In the genomic region with DNA sequence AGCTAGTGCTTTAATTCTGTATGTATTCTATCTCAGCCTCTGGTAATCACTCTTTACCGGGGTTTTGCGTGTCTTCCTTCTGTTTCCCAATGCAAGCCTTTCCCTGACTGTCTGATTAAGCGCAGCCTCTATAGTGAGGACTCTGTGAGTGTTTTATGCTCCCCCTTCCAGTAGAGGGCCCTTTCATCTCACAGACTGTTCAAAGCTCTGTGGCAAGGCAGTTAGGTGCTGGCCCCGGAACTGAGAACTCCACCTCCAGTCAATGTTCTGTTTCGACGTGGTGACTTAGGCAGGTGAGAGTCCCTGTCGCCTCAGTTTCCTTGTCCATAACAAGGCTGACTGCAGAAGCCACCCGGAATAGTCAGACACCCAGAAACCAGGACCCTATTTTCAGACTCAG, we compare ENCODE assay signal across 9 mouse cellular contexts.
DNase-seq lines count a peak whose midpoint lies in the region; ATAC-seq and TF ChIP-seq lines count a peak whose summit lies in the region.
"Had no signal": no experiment of that assay in that cellular context is flagged by ENCODE, and none has a peak within 500 bp of the region (broad histone marks: within the 10 kb centered on the region; RNA-seq: fewer than 3 reads in every experiment).

No protein-coding gene starts in this region.

- no peak for ATAC-seq in lung, postnatal 0 days

- no peak for TF ChIP-seq POLR2A in heart, adult 2 months (IDR thresholded peaks at IDR 0.05; ENCODE audit: insufficient read depth, low read depth, low read length)
- no peak for TF ChIP-seq POLR2A in kidney, adult 2 months (IDR thresholded peaks at IDR 0.05; ENCODE audit: low read depth, low read length)

- no peak for TF ChIP-seq EP300 in heart, adult 2 months (IDR thresholded peaks at IDR 0.05; ENCODE audit: insufficient read depth, low read depth, low read length)
- TF ChIP-seq EP300 in lung, postnatal 0 days (IDR thresholded peaks at IDR 0.05) = no peak

- H3K9me3 ChIP-seq in lung, postnatal 0 days (ENCODE audit: low read length) = no peaks in the 10 kb centered on the region
- H3K9me3 ChIP-seq: heart, embryonic 15.5 days had no signal

- intact Hi-C loops in heart, adult 2 months (cut with DNase I) = loop anchor here (1.0 to 5.0 kb wide), 2 partner anchors 19 to 40 kb away; no protein-coding TSS in a partner anchor

- TF ChIP-seq CTCF in heart, adult 2 months (IDR thresholded peaks at IDR 0.05) = no peak
- peak; percentile 46 for TF ChIP-seq CTCF in lung, postnatal 0 days (IDR thresholded peaks at IDR 0.05)
- no peak for TF ChIP-seq CTCF in kidney, adult 2 months (conservative IDR thresholded peaks at IDR 0.05; ENCODE audit: insufficient read depth, insufficient read length, low read depth, low read length)

- no peak overlapping the region for H3K4me2 ChIP-seq in lung, postnatal 0 days (replicated peaks; ENCODE audit: low read depth, low read length)

- H3K36me3 ChIP-seq in heart, adult 2 months (ENCODE audit: control insufficient read depth, insufficient read depth, low read length) = no peaks in the 10 kb centered on the region
- no peaks in the 10 kb centered on the region for H3K36me3 ChIP-seq in lung, postnatal 0 days (ENCODE audit: insufficient read depth, low read length)
- H3K36me3 ChIP-seq in kidney, adult 2 months (ENCODE audit: control insufficient read depth, insufficient read depth, low read length) = no peaks in the 10 kb centered on the region
- H3K36me3 ChIP-seq: heart, embryonic 15.5 days had no signal

- 54% methylated on average over 8 of the region's 8 CpGs for WGBS in heart, adult 2 months
- 62% methylated on average over 8 of the region's 8 CpGs for WGBS in lung, postnatal 0 days
- WGBS in kidney, adult 2 months = 71% methylated on average over 8 of the region's 8 CpGs

- H3K79me2 ChIP-seq in heart, adult 2 months (replicated peaks; ENCODE audit: control insufficient read depth, insufficient read depth, low read length) = no peaks in the 10 kb centered on the region

- H3K27ac ChIP-seq in heart, adult 2 months = peak overlapping the region; percentile 10; the same call in 1 of the 2 replicates
- no peak overlapping the region for H3K27ac ChIP-seq in lung, postnatal 0 days (ENCODE audit: low read length)
- H3K27ac ChIP-seq in kidney, adult 2 months (ENCODE audit: insufficient read depth, low read depth, low read length) = no peak overlapping the region

- H3K4me1 ChIP-seq in heart, adult 2 months (ENCODE audit: control insufficient read depth, insufficient read depth, low read length) = peaks cover 12% of the 10 kb centered on the region
- H3K4me1 ChIP-seq in lung, postnatal 0 days (ENCODE audit: insufficient read depth, low read depth, low read length) = peaks cover 8% of the 10 kb centered on the region; the same call in 1 of the 2 replicates
- no peaks in the 10 kb centered on the region for H3K4me1 ChIP-seq in kidney, adult 2 months (ENCODE audit: control insufficient read depth, insufficient read depth, low read length)

- H3K9ac ChIP-seq in heart, adult 2 months (ENCODE audit: low read depth, low read length) = no peak overlapping the region
- no peak overlapping the region for H3K9ac ChIP-seq in lung, postnatal 0 days (replicated peaks; ENCODE audit: low read depth)
- H3K9ac ChIP-seq: heart, embryonic 15.5 days had no signal

- no peaks in the 10 kb centered on the region for H3K27me3 ChIP-seq in heart, adult 2 months (ENCODE audit: control insufficient read depth, insufficient read depth, low read length)
- no peaks in the 10 kb centered on the region for H3K27me3 ChIP-seq in lung, postnatal 0 days (replicated peaks; ENCODE audit: insufficient read depth, low read length)
- no peaks in the 10 kb centered on the region for H3K27me3 ChIP-seq in kidney, adult 2 months (replicated peaks; ENCODE audit: control insufficient read depth, insufficient read depth, low read length)
- H3K27me3 ChIP-seq: heart, embryonic 15.5 days had no signal

- no peak overlapping the region for H3K4me3 ChIP-seq in heart, adult 2 months
- no peak overlapping the region for H3K4me3 ChIP-seq in lung, postnatal 0 days (ENCODE audit: low read depth, low read length)
- H3K4me3 ChIP-seq in kidney, adult 2 months (ENCODE audit: insufficient read depth, low read depth, low read length) = no peak overlapping the region

- no peak for DNase-seq in heart, adult 2 months
- no peak for DNase-seq in heart, adult 9 months (ENCODE audit: low spot score in 2 of 2)
- DNase-seq in lung, postnatal 0 days (ENCODE audit: low spot score) = peak; percentile 53
- DNase-seq in lung, postnatal 10 days = no peak
- peak; percentile 46 for DNase-seq in R1 (ENCODE audit: low read depth, low spot score)
- DNase-seq in naive thymus-derived CD4-positive, alpha-beta T cell, adult 2 months (ENCODE audit: low read depth) = peak; percentile 42
- no peak for DNase-seq in ovary, postnatal 10 days (ENCODE audit: low spot score)
- no peak for DNase-seq in kidney, adult 2 months

Comparison
In these comparisons a context has a peak if more than half of its experiments do, and no peak if none do; other contexts are left out.
1. DNase-seq: peak in lung, postnatal 0 days (single experiment), R1 (single experiment) and naive thymus-derived CD4-positive, alpha-beta T cell, adult 2 months (single experiment); none in heart, adult 2 months (0 of 2), heart, adult 9 months (0 of 2), lung, postnatal 10 days (single experiment), ovary, postnatal 10 days (single experiment) and kidney, adult 2 months (single experiment).